Mouse (Mus musculus): Measurements from ENCODE around the gene Chmp4b.
A peak's percentile ranks its signal among the peaks of the same experiment; 100 is the strongest.

- peak; percentile 70 for TF ChIP-seq CTCF (IDR thresholded peaks at IDR 0.05; ENCODE audit: low read depth)
- 0 out of 2 replicates have a peak, but pooled peaks have one; percentile 38 for TF ChIP-seq EP300 (IDR thresholded peaks at IDR 0.05; ENCODE audit: low read depth)
Measured at GRCm38 (mm10) chr2:154613118-154614115, 38.1 kb upstream of the Chmp4b start, which contains the start of the genes Zfp341 and 4930519P11Rik.

All from heart, postnatal 0 days (tissue).